33 mouse cellular contexts compared by ENCODE assay signal in genomic region chr16:43773506-43773905, GRCm38 (mm10). TPM values are rescaled to one million over a fixed set of nuclear protein-coding genes. Genes with fewer than 3 reads are reported as not detected.
DNase-seq lines count a peak whose midpoint lies in the region; ATAC-seq and TF ChIP-seq lines count a peak whose summit lies in the region.
"Had no signal": no experiment of that assay in that cellular context is flagged by ENCODE, and none has a peak within 500 bp of the region (broad histone marks: within the 10 kb centered on the region; RNA-seq: fewer than 3 reads in every experiment).

No protein-coding gene starts in this region.

- DNase-seq in heart, adult 2 months: no peak
- DNase-seq in heart, postnatal 4 days: no peak
- no peak for DNase-seq in heart, postnatal 10 days
- DNase-seq in midbrain, embryonic 11.5 days (ENCODE audit: low spot score, missing footprints): peak; percentile 73
- DNase-seq: adrenal gland, postnatal 10 days; adrenal gland, postnatal 36 days; B cell, adult 2 months; cerebellum, adult 18-20 months; cerebellum, adult 9-11 months; cerebellum, postnatal 25 days; forebrain, postnatal 0 days; gastrocnemius, adult 2 months; gastrocnemius, postnatal 14 days; kidney, adult 18-20 months; kidney, adult 9 months had no signal

- no peaks in the 10 kb centered on the region for H3K27me3 ChIP-seq in heart, adult 2 months (ENCODE audit: control insufficient read depth, insufficient read depth, low read length)
- H3K27me3 ChIP-seq in heart, embryonic 12.5 days (replicated peaks): no peaks in the 10 kb centered on the region
- no peaks in the 10 kb centered on the region for H3K27me3 ChIP-seq in midbrain, embryonic 11.5 days (ENCODE audit: control insufficient read depth, insufficient read depth, low read length)
- no peaks in the 10 kb centered on the region for H3K27me3 ChIP-seq in midbrain, embryonic 13.5 days
- H3K27me3 ChIP-seq: CH12.LX; embryonic facial prominence, embryonic 12.5 days; embryonic facial prominence, embryonic 15.5 days had no signal

- H3K36me3 ChIP-seq in heart, adult 2 months (ENCODE audit: control insufficient read depth, insufficient read depth, low read length): peaks cover 2% of the 10 kb centered on the region; the same call in 1 of the 2 replicates
- no peaks in the 10 kb centered on the region for H3K36me3 ChIP-seq in heart, embryonic 12.5 days
- no peaks in the 10 kb centered on the region for H3K36me3 ChIP-seq in midbrain, embryonic 11.5 days (ENCODE audit: control insufficient read depth, insufficient read depth, low read length)
- H3K36me3 ChIP-seq in midbrain, embryonic 13.5 days: no peaks in the 10 kb centered on the region
- H3K36me3 ChIP-seq: embryonic facial prominence, embryonic 12.5 days; embryonic facial prominence, embryonic 15.5 days; G1E had no signal

- H3K9ac ChIP-seq in heart, adult 2 months (ENCODE audit: low read depth, low read length): no peak overlapping the region
- H3K9ac ChIP-seq in heart, embryonic 12.5 days: no peak overlapping the region
- no peak overlapping the region for H3K9ac ChIP-seq in midbrain, embryonic 11.5 days (ENCODE audit: low read length)
- no peak overlapping the region for H3K9ac ChIP-seq in midbrain, embryonic 13.5 days (replicated peaks)
- H3K9ac ChIP-seq: embryonic facial prominence, embryonic 12.5 days; embryonic facial prominence, embryonic 15.5 days; forebrain, postnatal 0 days; hindbrain, embryonic 14.5 days had no signal

- peaks cover 2% of the 10 kb centered on the region; the same call in 1 of the 2 replicates for H3K4me1 ChIP-seq in heart, adult 2 months (ENCODE audit: control insufficient read depth, insufficient read depth, low read length)
- peaks cover 19% of the 10 kb centered on the region for H3K4me1 ChIP-seq in heart, embryonic 12.5 days (replicated peaks)
- H3K4me1 ChIP-seq in midbrain, embryonic 11.5 days (ENCODE audit: control insufficient read depth, insufficient read depth, low read length): no peaks in the 10 kb centered on the region
- H3K4me1 ChIP-seq in midbrain, embryonic 13.5 days (replicated peaks): no peaks in the 10 kb centered on the region
- H3K4me1 ChIP-seq: embryonic facial prominence, embryonic 12.5 days; embryonic facial prominence, embryonic 15.5 days had no signal

- peak overlapping the region; percentile 69 for H3K27ac ChIP-seq in heart, adult 2 months
- H3K27ac ChIP-seq in heart, embryonic 12.5 days (ENCODE audit: poor library complexity, severe bottlenecking): peak overlapping the region; percentile 74
- no peak overlapping the region for H3K27ac ChIP-seq in midbrain, embryonic 11.5 days (ENCODE audit: low read depth, low read length)
- H3K27ac ChIP-seq in midbrain, embryonic 13.5 days: no peak overlapping the region
- H3K27ac ChIP-seq: embryonic facial prominence, embryonic 12.5 days; embryonic facial prominence, embryonic 15.5 days; gastrocnemius, adult 2 months; hindbrain, embryonic 14.5 days; hindbrain, postnatal 0 days had no signal

- H3K4me2 ChIP-seq in heart, embryonic 12.5 days: no peak overlapping the region
- H3K4me2 ChIP-seq in midbrain, embryonic 11.5 days: no peak overlapping the region
- H3K4me2 ChIP-seq in midbrain, embryonic 13.5 days (replicated peaks): no peak overlapping the region
- H3K4me2 ChIP-seq: embryonic facial prominence, embryonic 12.5 days; embryonic facial prominence, embryonic 15.5 days; hindbrain, embryonic 14.5 days had no signal

- WGBS in heart, adult 2 months: 78% methylated on average over 4 of the region's 4 CpGs
- 64% methylated on average over 4 of the region's 4 CpGs for WGBS in heart, embryonic 12.5 days
- 88% methylated on average over 4 of the region's 4 CpGs for WGBS in midbrain, embryonic 11.5 days
- WGBS in midbrain, embryonic 13.5 days: 97% methylated on average over 4 of the region's 4 CpGs

- H3K79me2 ChIP-seq in heart, adult 2 months (replicated peaks; ENCODE audit: control insufficient read depth, insufficient read depth, low read length): no peaks in the 10 kb centered on the region

- TF ChIP-seq EP300 in heart, adult 2 months (IDR thresholded peaks at IDR 0.05; ENCODE audit: insufficient read depth, low read depth, low read length): no peak

- intact Hi-C loops in heart, adult 2 months (cut with DNase I): no loop called here
- intact Hi-C loops in heart, postnatal 10 days (cut with DNase I): no loop called here

- H3K4me3 ChIP-seq in heart, adult 2 months: no peak overlapping the region
- no peak overlapping the region for H3K4me3 ChIP-seq in heart, embryonic 12.5 days
- no peak overlapping the region for H3K4me3 ChIP-seq in midbrain, embryonic 11.5 days (ENCODE audit: low read depth, low read length)
- H3K4me3 ChIP-seq in midbrain, embryonic 13.5 days (replicated peaks): no peak overlapping the region
- H3K4me3 ChIP-seq: embryonic facial prominence, embryonic 12.5 days; embryonic facial prominence, embryonic 15.5 days; gastrocnemius, adult 2 months had no signal

- no peak for TF ChIP-seq POLR2A in heart, adult 2 months (IDR thresholded peaks at IDR 0.05; ENCODE audit: insufficient read depth, low read depth, low read length)

- H3K9me3 ChIP-seq in heart, embryonic 12.5 days (replicated peaks): no peaks in the 10 kb centered on the region
- H3K9me3 ChIP-seq in midbrain, embryonic 11.5 days (ENCODE audit: control insufficient read depth, low read length): no peaks in the 10 kb centered on the region
- no peaks in the 10 kb centered on the region for H3K9me3 ChIP-seq in midbrain, embryonic 13.5 days
- H3K9me3 ChIP-seq: embryonic facial prominence, embryonic 12.5 days; embryonic facial prominence, embryonic 15.5 days; G1E had no signal

- no peak for ATAC-seq in heart, embryonic 12.5 days (ENCODE audit: insufficient number of reproducible peaks, low FRiP score)
- no peak for ATAC-seq in midbrain, embryonic 11.5 days (ENCODE audit: low FRiP score)
- ATAC-seq in midbrain, embryonic 13.5 days: no peak
- no peak for ATAC-seq in megakaryocyte-erythroid progenitor cell, adult 5-6 weeks (replicated peaks; ENCODE audit: low FRiP score, low TSS enrichment, poor library complexity, severe bottlenecking)
- ATAC-seq: forebrain, embryonic 14.5 days; forebrain, postnatal 0 days; hindbrain, postnatal 0 days; inflammation-experienced regulatory T-cells, adult 6 months; intestine, embryonic 16.5 days; Patski had no signal

- no peak for TF ChIP-seq CTCF in heart, adult 2 months (IDR thresholded peaks at IDR 0.05)

RNA-seq across cellular contexts. Expression of gene Drd3, which starts 19.7 kb away (rescaled TPM):
- total RNA-seq in heart, adult 2 months (2021): not detected
- not detected in 2 replicates for polyA plus RNA-seq in heart, adult 2 months (2012; rRNA removed)
- not detected for total RNA-seq in heart, postnatal 4 days (2021)
- not detected in 2 replicates for polyA plus RNA-seq in heart, embryonic 12.5 days (2016; fragmentation: Nextera tagmentation; extraction: Ambion mirVana)
- not detected for total RNA-seq in heart, postnatal 10 days (2021)
- not detected in 2 replicates for polyA plus RNA-seq in midbrain, embryonic 11.5 days (2014; fragmentation: Nextera tagmentation; extraction: Ambion mirVana)
- polyA plus RNA-seq in midbrain, embryonic 13.5 days (2015; fragmentation: Nextera tagmentation; extraction: Ambion mirVana): not detected in 2 replicates
- total RNA-seq in megakaryocyte-erythroid progenitor cell, adult 5-6 weeks (2014; fragmentation: Nextera tagmentation): not detected in 2 replicates
- total RNA-seq in megakaryocyte-erythroid progenitor cell, adult 5-6 weeks (2017): not detected in 2 replicates
- total RNA-seq: adrenal gland, adult 18-20 months; adrenal gland, postnatal 10 days; adrenal gland, postnatal 36 days; CH12.LX; common myeloid progenitor, adult 5-6 weeks; G1E; gastrocnemius, adult 2 months; gastrocnemius, postnatal 14 days; gastrocnemius, postnatal 4 days; heart, adult 18-20 months had no signal
- polyA plus RNA-seq: embryonic facial prominence, embryonic 12.5 days; embryonic facial prominence, embryonic 15.5 days; forebrain, postnatal 0 days; G1E; hindbrain, embryonic 11.5 days; hindbrain, embryonic 14.5 days; hindbrain, postnatal 0 days; inflammation-experienced regulatory T-cells, adult 6 months; intestine, embryonic 16.5 days; Patski had no signal

Comparison
In these comparisons a context has a peak if more than half of its experiments do, and no peak if none do; other contexts are left out.
1. H3K27ac ChIP-seq: peak in heart, adult 2 months (single experiment) and heart, embryonic 12.5 days (single experiment); none in midbrain, embryonic 11.5 days (single experiment) and midbrain, embryonic 13.5 days (single experiment).